In genomic region chr17:36168039-36168652, GRCm38 (mm10) we compare ENCODE assay signal across 8 mouse cellular contexts. TPM values are rescaled to one million over a fixed set of nuclear protein-coding genes. Genes with fewer than 3 reads are reported as not detected.
DNase-seq lines count a peak whose midpoint lies in the region; ATAC-seq lines count a peak whose summit lies in the region.

Gm8909 (minus strand) TSS chr17:36168537.

- no peaks in the 10 kb centered on the region for H3K36me3 ChIP-seq in heart, embryonic 10.5 days
- no peaks in the 10 kb centered on the region for H3K36me3 ChIP-seq in intestine, embryonic 14.5 days (ENCODE audit: control insufficient read depth, insufficient read depth, low read length)
- H3K36me3 ChIP-seq in midbrain, embryonic 12.5 days: no peaks in the 10 kb centered on the region

- H3K27ac ChIP-seq in heart, embryonic 10.5 days: no peak within 1 kb of the TSS
- no peak within 1 kb of the TSS for H3K27ac ChIP-seq in brown adipose tissue, adult 24 weeks (replicated peaks; ENCODE audit: low read depth, low read length)
- H3K27ac ChIP-seq in intestine, embryonic 14.5 days (ENCODE audit: low read depth): no peak within 1 kb of the TSS
- H3K27ac ChIP-seq in midbrain, embryonic 12.5 days (replicated peaks): no peak within 1 kb of the TSS

- no peak within 1 kb of the TSS for H3K9ac ChIP-seq in intestine, embryonic 14.5 days (ENCODE audit: low read length)
- no peak within 1 kb of the TSS for H3K9ac ChIP-seq in midbrain, embryonic 12.5 days (replicated peaks)

- intact Hi-C loops in left cerebral cortex, postnatal 36 days (cut with DNase I): no loop called here

- 3% methylated on average over 63 of the region's 63 CpGs for WGBS in heart, embryonic 10.5 days
- WGBS in intestine, embryonic 14.5 days: 2% methylated on average over 59 of the region's 63 CpGs
- WGBS in midbrain, embryonic 12.5 days: 2% methylated on average over 63 of the region's 63 CpGs

- H3K4me2 ChIP-seq in intestine, embryonic 14.5 days (ENCODE audit: low read length): peak within 1 kb of the TSS; percentile 48
- peak within 1 kb of the TSS; percentile 41 for H3K4me2 ChIP-seq in midbrain, embryonic 12.5 days (replicated peaks)

- no peak for DNase-seq in heart, embryonic 10.5 days (ENCODE audit: low spot score)
- DNase-seq in heart, adult 11 months: no peak
- DNase-seq in intestine, embryonic 14.5 days (ENCODE audit: low spot score): peak; percentile 56
- no peak for DNase-seq in left cerebral cortex, postnatal 36 days (ENCODE audit: low spot score in 2 of 2)
- no peak for DNase-seq in cerebellum, adult 9-11 months
- DNase-seq in layer of hippocampus, postnatal 10 days (ENCODE audit: low spot score in 2 of 2): no peak

- ATAC-seq in intestine, embryonic 14.5 days (replicated peaks; ENCODE audit: low FRiP score, low TSS enrichment, low read depth): peak; percentile 68
- no peak for ATAC-seq in midbrain, embryonic 12.5 days (ENCODE audit: low FRiP score, low read depth)

- no peaks in the 10 kb centered on the region for H3K9me3 ChIP-seq in heart, embryonic 10.5 days
- no peaks in the 10 kb centered on the region for H3K9me3 ChIP-seq in intestine, embryonic 14.5 days (ENCODE audit: control insufficient read depth, low read length)
- no peaks in the 10 kb centered on the region for H3K9me3 ChIP-seq in midbrain, embryonic 12.5 days

- peaks cover 11% of the 10 kb centered on the region for H3K4me1 ChIP-seq in heart, embryonic 10.5 days
- no peaks in the 10 kb centered on the region for H3K4me1 ChIP-seq in brown adipose tissue, adult 24 weeks (ENCODE audit: control insufficient read depth, insufficient read depth, insufficient read length, low read length)
- H3K4me1 ChIP-seq in intestine, embryonic 14.5 days (replicated peaks; ENCODE audit: control insufficient read depth, insufficient read depth, low read length): no peaks in the 10 kb centered on the region
- H3K4me1 ChIP-seq in midbrain, embryonic 12.5 days: no peaks in the 10 kb centered on the region

- peak within 1 kb of the TSS; percentile 50 for H3K4me3 ChIP-seq in heart, embryonic 10.5 days
- peak within 1 kb of the TSS; percentile 67 for H3K4me3 ChIP-seq in brown adipose tissue, adult 24 weeks (ENCODE audit: insufficient read depth, low read depth, low read length)
- H3K4me3 ChIP-seq in intestine, embryonic 14.5 days (ENCODE audit: low read depth, low read length): peak within 1 kb of the TSS; percentile 28
- H3K4me3 ChIP-seq in midbrain, embryonic 12.5 days: peak within 1 kb of the TSS; percentile 25

- peaks cover 79% of the 10 kb centered on the region for H3K27me3 ChIP-seq in heart, embryonic 10.5 days (ENCODE audit: insufficient read depth, poor library complexity, severe bottlenecking)
- H3K27me3 ChIP-seq in intestine, embryonic 14.5 days (replicated peaks; ENCODE audit: control insufficient read depth, insufficient read depth, low read length): peaks cover 64% of the 10 kb centered on the region
- H3K27me3 ChIP-seq in midbrain, embryonic 12.5 days: peaks cover 71% of the 10 kb centered on the region

RNA-seq across cellular contexts. Expression of gene Gm8909, which starts in this region (rescaled TPM):
- polyA plus RNA-seq in heart, embryonic 10.5 days (2016; fragmentation: Nextera tagmentation; extraction: Ambion mirVana): 0.40 TPM in 1 of 2 replicates, not detected in the other
- polyA plus RNA-seq in brown adipose tissue, adult 24 weeks (2012; ENCODE audit: insufficient read depth, insufficient read length, missing spikeins): not detected in 2 replicates
- 0.13 TPM in 1 of 2 replicates, not detected in the other for polyA plus RNA-seq in intestine, embryonic 14.5 days (2014; fragmentation: Nextera tagmentation; extraction: Ambion mirVana)
- polyA plus RNA-seq in midbrain, embryonic 12.5 days (2016; fragmentation: Nextera tagmentation; extraction: Ambion mirVana): not detected in 2 replicates
- not detected for total RNA-seq in left cerebral cortex, postnatal 36 days (2021)
- not detected for total RNA-seq in layer of hippocampus, postnatal 10 days (2021)

Comparison
In these comparisons a context has a peak if more than half of its experiments do, and no peak if none do; other contexts are left out.
1. Peak in DNase-seq, ATAC-seq, H3K4me3 ChIP-seq and H3K4me2 ChIP-seq in intestine, embryonic 14.5 days; RNA of the gene not detected or under 1 TPM.